Mouse (Mus musculus) bone marrow macrophage, adult 2 months (primary cell): ENCODE data around the gene Mex3d.

Source experiments
- CTCF ChIP-seq: IDR thresholded peaks from 2 replicates; pipeline ENCODE4 v1.5.1; 2012; ENCODE audit warnings: low read depth, mild to moderate bottlenecking, low read length, moderate library complexity
- POLR2A ChIP-seq: IDR thresholded peaks from 2 replicates; pipeline ENCODE4 v1.6.1; 2012; ENCODE audit warnings: mild to moderate bottlenecking, low read depth, low read length, borderline replicate concordance

DNA sequence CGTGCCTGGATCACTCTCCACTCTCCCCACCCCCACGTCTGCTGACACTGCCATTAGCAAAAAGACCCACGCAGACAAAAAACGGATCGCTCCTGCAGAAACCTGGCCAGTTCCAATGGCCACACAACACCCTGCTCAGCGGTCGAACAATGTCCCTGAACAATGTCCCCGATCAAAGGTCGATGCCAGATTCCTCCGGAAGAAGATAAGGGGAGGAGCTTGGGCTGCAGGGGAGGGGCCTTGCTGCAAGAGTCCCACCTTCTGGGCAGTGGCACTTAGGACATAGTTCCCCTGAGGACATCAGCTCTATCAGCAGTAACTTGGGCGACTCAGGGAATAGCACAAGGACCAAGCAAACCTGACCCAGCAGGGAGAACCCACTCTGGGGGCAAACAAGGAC, 35.6 kb downstream of the Mex3d start:
- TF ChIP-seq CTCF (no peak), POLR2A (no peak)
